Mouse (Mus musculus) neural tube, embryonic 14.5 days (tissue): ENCODE data around the gene Arid5b. TPM values are rescaled to one million over a fixed set of nuclear protein-coding genes. Genes with fewer than 3 reads are reported as not detected.

ENCODE experiments used
- ATAC-seq: fragments of 200-750 bp; cut with Nextera tagmentation; 2 replicates; pipeline ENCODE4 v1.8.0; 2017; ENCODE audit warnings: low read depth, mild to moderate bottlenecking, moderate TSS enrichment, moderate library complexity
- H3K27ac ChIP-seq: fragments of 300-500 bp; sonication (generic); 2 replicates; pipeline ENCODE4 v1.5.1; 2014; ENCODE audit warnings: low read depth, mild to moderate bottlenecking, control low read depth, low read length, moderate library complexity, mixed read lengths
- H3K27me3 ChIP-seq: fragments of 300-500 bp; sonication (generic); 2 replicates; pipeline ENCODE4 v1.6.1; 2014; ENCODE audit warnings: low read length; ENCODE audit not compliant: control insufficient read depth, insufficient read depth
- H3K36me3 ChIP-seq: fragments of 300-500 bp; sonication (generic); 2 replicates; pipeline ENCODE4 v1.6.1; 2014; ENCODE audit warnings: low read length, mixed read lengths; ENCODE audit not compliant: control insufficient read depth, insufficient read depth
- H3K4me1 ChIP-seq: fragments of 300-500 bp; sonication (generic); 2 replicates; pipeline ENCODE4 v1.6.1; 2014; ENCODE audit warnings: low read length; ENCODE audit not compliant: control insufficient read depth, insufficient read depth
- H3K4me2 ChIP-seq: fragments of 300-500 bp; sonication (generic); 2 replicates; pipeline ENCODE4 v1.6.1; 2014; ENCODE audit warnings: mild to moderate bottlenecking, low read depth, low read length, control low read depth
- H3K4me3 ChIP-seq: fragments of 300-500 bp; sonication (generic); 2 replicates; pipeline ENCODE4 v1.5.1; 2014; ENCODE audit warnings: low read depth, low read length, control low read depth, mixed read lengths
- H3K9ac ChIP-seq: fragments of 300-500 bp; sonication (generic); replicated peaks from 2 replicates; pipeline ENCODE4 v1.6.1; 2014; ENCODE audit warnings: low read depth, mild to moderate bottlenecking, control low read depth, low read length, mixed read lengths
- H3K9me3 ChIP-seq: fragments of 300-500 bp; sonication (generic); 2 replicates; pipeline ENCODE4 v1.6.1; 2016; ENCODE audit warnings: low read length; ENCODE audit not compliant: control insufficient read depth
- WGBS: fragments of 180-500 bp; shearing (Covaris S2); extraction: QIAGEN DNeasy Blood & Tissue Kit; methylation state at CpG from one replicate; pipeline ENCODE4 v1.1.7; 2014; 5-methylcytosine and 5-hydroxymethylcytosine counted together
- polyA plus RNA-seq: library from polyadenylated mRNA; unstranded; fragments of >200 nt; fragmentation: Nextera tagmentation; extraction: Ambion mirVana; gene quantifications from 2 replicates; pipeline ENCODE4 v1.2.1, GENCODE M21; 2014

The Arid5b gene
- polyA plus RNA-seq, 1 experiment from 2014 or later = 26.2 TPM

DNA sequence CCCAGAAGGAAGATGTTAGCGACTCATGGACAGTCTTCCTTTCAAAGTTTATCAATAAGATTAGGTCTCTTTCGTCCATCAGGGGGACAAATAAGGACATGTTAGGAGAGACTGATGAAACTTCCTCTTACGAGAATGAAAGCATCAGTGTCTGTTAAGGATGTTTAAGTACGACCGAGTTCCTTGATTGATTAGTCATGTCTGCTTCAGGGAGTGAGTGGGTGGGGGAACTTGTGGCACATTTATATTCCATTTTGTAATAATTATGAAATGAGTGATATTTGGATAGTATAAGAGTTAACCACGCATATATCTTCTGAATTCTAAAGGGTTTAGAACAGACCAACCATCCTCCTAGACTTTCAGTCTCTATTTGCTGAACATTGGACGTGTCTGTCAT, 22.5 kb upstream of the Arid5b start:
- H3K27ac ChIP-seq = no peak overlapping the region
- H3K4me1 ChIP-seq = no peaks in the 10 kb centered on the region
- H3K4me2 ChIP-seq = no peak overlapping the region
- no peaks in the 10 kb centered on the region for H3K9me3 ChIP-seq
- H3K27me3 ChIP-seq = no peaks in the 10 kb centered on the region
- no peak overlapping the region for H3K4me3 ChIP-seq
- WGBS = 88% methylated on average over 7 of the region's 7 CpGs
- H3K36me3 ChIP-seq = no peaks in the 10 kb centered on the region
- no peak for ATAC-seq
- H3K9ac ChIP-seq = no peak overlapping the region

DNA sequence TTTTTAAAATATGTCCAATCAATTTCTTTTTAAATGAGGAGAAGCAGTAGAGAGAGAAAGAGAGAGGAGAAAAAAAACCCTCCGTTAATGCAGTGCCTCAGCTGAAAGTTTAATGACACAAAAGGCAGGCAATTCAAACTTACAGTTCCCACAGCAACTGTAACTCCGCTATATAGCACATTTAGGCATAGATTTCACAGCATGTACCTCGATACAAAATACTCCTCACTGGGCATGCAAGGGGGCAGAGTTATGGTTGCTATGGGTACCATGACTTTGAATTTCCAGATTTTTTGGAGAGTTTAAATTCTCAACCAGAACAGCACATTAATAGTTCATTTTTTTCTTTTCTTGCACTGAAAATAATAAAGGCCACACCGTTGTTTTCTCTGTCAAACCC, 10.9 kb upstream of the Arid5b start:
- no peak overlapping the region for H3K9ac ChIP-seq
- no peaks in the 10 kb centered on the region for H3K27me3 ChIP-seq
- 55% methylated on average over 4 of the region's 4 CpGs for WGBS
- no peaks in the 10 kb centered on the region for H3K9me3 ChIP-seq
- no peaks in the 10 kb centered on the region for H3K36me3 ChIP-seq
- no peak overlapping the region for H3K4me3 ChIP-seq
- no peaks in the 10 kb centered on the region for H3K4me1 ChIP-seq
- no peak for ATAC-seq
- no peak overlapping the region for H3K4me2 ChIP-seq
- H3K27ac ChIP-seq = no peak overlapping the region

- Histone ChIP-seq H3K4me2 (peak overlapping the region; percentile 56), H3K9ac (0 out of 2 replicates have a peak overlapping the region, but pooled peaks have one; percentile 5), H3K4me1 (peaks cover 14% of the 10 kb centered on the region), H3K36me3 (no peaks in the 10 kb centered on the region), H3K9me3 (no peaks in the 10 kb centered on the region), H3K4me3 (peak overlapping the region; percentile 23; the same call in 1 of the 2 replicates), H3K27me3 (no peaks in the 10 kb centered on the region), H3K27ac (no peak overlapping the region)
- 2% methylated on average over 27 of the region's 27 CpGs for WGBS
- ATAC-seq = peak; percentile 74
These were observed 4.2 kb upstream of the Arid5b start for GRCm38 (mm10) chr10:68282466-68283391.

DNA sequence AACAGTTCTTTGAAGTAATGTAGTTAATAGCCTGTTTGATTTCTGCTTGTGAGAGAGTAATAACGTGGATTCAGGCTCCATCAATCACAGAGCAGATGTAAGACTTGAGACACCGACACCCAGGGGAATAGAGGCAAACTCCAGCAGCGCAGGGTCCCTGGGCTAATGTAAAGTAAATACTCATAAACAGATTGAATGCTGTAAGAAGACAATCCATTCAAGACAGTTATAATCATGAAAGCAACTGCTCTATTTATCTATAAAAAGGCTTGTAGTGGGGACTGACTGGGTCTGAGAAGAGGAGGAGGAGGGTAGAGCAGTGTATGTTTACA, 3.2 kb upstream of the Arid5b start:
- H3K4me2 ChIP-seq = no peak overlapping the region; the same call in 1 of the 2 replicates
- no peak overlapping the region for H3K9ac ChIP-seq
- 7% methylated on average over 3 of the region's 3 CpGs for WGBS
- H3K4me3 ChIP-seq = no peak overlapping the region
- H3K4me1 ChIP-seq = peaks cover 14% of the 10 kb centered on the region
- H3K27ac ChIP-seq = no peak overlapping the region
- H3K27me3 ChIP-seq = no peaks in the 10 kb centered on the region
- no peaks in the 10 kb centered on the region for H3K9me3 ChIP-seq
- no peaks in the 10 kb centered on the region for H3K36me3 ChIP-seq
- 0 out of 2 replicates have a peak, but pooled peaks have one; percentile 9 for ATAC-seq

DNA sequence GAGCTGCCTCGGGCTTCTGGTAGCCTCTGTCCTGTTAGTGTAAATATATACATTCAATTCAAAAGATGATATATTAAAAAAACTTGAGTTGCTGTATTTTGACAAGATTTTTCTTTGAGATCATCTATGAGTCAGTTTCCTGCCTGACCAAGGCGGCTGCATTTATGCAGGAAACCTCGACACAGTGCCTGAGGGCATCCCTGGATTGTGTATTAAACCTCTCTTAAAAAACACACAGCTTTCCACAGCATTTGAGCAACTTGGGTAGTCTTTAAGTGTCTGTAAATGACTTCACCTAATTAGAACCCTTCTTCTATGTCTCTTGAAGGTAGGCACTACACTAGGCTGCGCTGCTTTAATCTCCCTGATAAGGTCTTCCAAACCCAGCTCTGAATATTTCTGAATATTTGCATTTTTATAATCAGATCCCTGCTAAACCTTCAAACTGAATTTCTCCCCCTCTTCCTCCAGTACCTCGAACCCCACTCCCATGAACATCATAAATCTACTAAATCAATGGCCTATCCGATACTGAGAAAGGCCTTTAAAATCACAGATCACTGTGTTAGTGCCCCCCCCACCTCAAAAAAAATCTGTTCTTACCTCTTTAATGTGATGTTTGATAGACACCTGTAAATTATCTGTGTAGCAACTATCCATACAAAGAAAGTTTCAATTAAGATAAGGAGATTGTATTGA, 2.7 kb upstream of the Arid5b start:
- Histone ChIP-seq H3K27me3 (no peaks in the 10 kb centered on the region), H3K9ac (no peak overlapping the region), H3K4me2 (peak overlapping the region; percentile 91; the same call in 1 of the 2 replicates), H3K36me3 (no peaks in the 10 kb centered on the region), H3K27ac (no peak overlapping the region), H3K4me3 (no peak overlapping the region; the same call in 1 of the 2 replicates), H3K9me3 (no peaks in the 10 kb centered on the region), H3K4me1 (peaks cover 14% of the 10 kb centered on the region)
- no peak for ATAC-seq
- WGBS = 26% methylated on average over 6 of the region's 6 CpGs

- ATAC-seq = peak; percentile 15
- WGBS = under 1% methylated on average over 41 of the region's 41 CpGs
These were observed 1.3 kb upstream of the Arid5b start for GRCm38 (mm10) chr10:68279516-68280501.

DNA sequence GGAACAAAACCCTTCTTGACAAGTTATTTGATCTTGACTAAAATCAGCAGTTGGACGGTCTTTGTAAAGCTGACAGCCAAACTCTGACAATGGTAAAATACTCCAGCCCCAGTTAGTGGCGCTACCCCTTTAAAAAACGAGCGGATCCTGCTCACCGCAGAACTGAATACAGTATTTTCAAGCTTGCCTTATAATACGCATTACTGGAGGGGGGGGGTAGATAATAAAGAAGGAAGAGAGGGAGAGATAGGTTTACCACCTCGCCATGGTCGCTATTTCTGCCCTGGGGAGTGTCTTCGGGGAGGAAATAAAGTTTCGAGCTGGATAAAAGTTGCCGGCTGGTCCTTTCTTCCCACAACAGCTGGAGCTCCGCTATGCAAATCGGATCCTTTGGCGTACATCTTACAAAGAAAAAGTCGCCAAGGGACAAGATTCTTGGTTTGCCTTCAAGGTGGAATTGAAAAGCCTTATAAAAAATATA, 829 bp downstream of the Arid5b start:
- ATAC-seq = no peak
- Histone ChIP-seq H3K4me1 (peaks cover 13% of the 10 kb centered on the region), H3K27ac (peak overlapping the region; percentile 53; the same call in 1 of the 2 replicates), H3K4me3 (peak overlapping the region; percentile 66), H3K9ac (peak overlapping the region; percentile 65), H3K36me3 (no peaks in the 10 kb centered on the region), H3K27me3 (no peaks in the 10 kb centered on the region), H3K4me2 (peak overlapping the region; percentile 91), H3K9me3 (no peaks in the 10 kb centered on the region)
- WGBS = under 1% methylated on average over 15 of the region's 15 CpGs

More at GRCm38 (mm10) chr10:68279516-68280501, 1.3 kb upstream of the Arid5b start:
- Histone ChIP-seq H3K36me3 (no peaks in the 10 kb centered on the region), H3K9ac (peak overlapping the region; percentile 65; the same call in 1 of the 2 replicates), H3K27ac (peak overlapping the region; percentile 85), H3K27me3 (no peaks in the 10 kb centered on the region), H3K4me3 (peak overlapping the region; percentile 66), H3K4me2 (peak overlapping the region; percentile 91), H3K9me3 (no peaks in the 10 kb centered on the region), H3K4me1 (peaks cover 17% of the 10 kb centered on the region)

DNA sequence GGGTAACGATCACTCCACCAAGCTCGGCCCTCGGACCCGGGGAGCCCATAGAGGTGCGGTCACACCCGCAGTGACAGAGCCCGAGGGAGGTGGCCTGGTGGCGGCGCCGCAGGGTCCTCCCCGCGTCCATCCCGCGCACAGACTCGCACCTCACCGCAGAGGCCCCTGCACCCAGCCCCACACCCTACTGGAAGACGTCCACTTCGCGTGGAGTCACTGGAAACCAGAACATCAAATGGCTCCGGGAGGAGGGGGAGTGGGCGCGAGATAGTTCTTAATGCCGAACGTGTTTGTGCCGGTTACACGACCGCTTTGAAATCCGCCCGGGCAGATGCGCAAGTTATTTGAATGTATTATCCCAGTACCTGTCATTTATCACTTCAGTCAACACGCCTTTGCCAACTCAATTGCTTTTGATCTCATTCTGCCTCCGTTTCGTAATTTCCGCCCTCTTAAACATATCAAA, 1.5 kb downstream of the Arid5b start:
- Histone ChIP-seq H3K9ac (peak overlapping the region; percentile 65), H3K27me3 (no peaks in the 10 kb centered on the region), H3K4me2 (peak overlapping the region; percentile 91), H3K27ac (peak overlapping the region; percentile 85), H3K36me3 (no peaks in the 10 kb centered on the region), H3K9me3 (no peaks in the 10 kb centered on the region), H3K4me3 (peak overlapping the region; percentile 66), H3K4me1 (peaks cover 11% of the 10 kb centered on the region; the same call in 1 of the 2 replicates)
- peak; percentile 64 for ATAC-seq
- under 1% methylated on average over 32 of the region's 34 CpGs for WGBS
